Comparison of ENCODE assay signal across 28 mouse cellular contexts in genomic region chr11:12545771-12546170, GRCm38 (mm10).
"Had no signal": no experiment of that assay in that cellular context is flagged by ENCODE, and none has a peak within 500 bp of the region (broad histone marks: within the 10 kb centered on the region; RNA-seq: fewer than 3 reads in every experiment).

No protein-coding gene starts in this region.

- H3K27me3 ChIP-seq: embryonic facial prominence, embryonic 12.5 days; embryonic facial prominence, embryonic 13.5 days; embryonic facial prominence, embryonic 15.5 days; forebrain, embryonic 12.5 days; forebrain, embryonic 15.5 days had no signal

- ATAC-seq: forebrain, embryonic 13.5 days; forebrain, embryonic 14.5 days; forebrain, embryonic 15.5 days; forebrain, embryonic 16.5 days; forebrain, postnatal 0 days had no signal

- DNase-seq: cerebellum, adult 2 months; cerebellum, adult 8-10 months; cerebellum, adult 9-10 months; cerebellum, adult 9-11 months; cerebellum, postnatal 10 days; cerebellum, postnatal 25 days; cerebellum, postnatal 36 days; embryo, embryonic 11 days; forebrain, postnatal 0 days; gastrocnemius, adult 2 months; gastrocnemius, postnatal 10 days; gastrocnemius, postnatal 14 days; gastrocnemius, postnatal 25 days; gastrocnemius, postnatal 36 days; heart, adult 11 months; heart, adult 18-20 months; heart, adult 2 months had no signal

- H3K27ac ChIP-seq: embryonic facial prominence, embryonic 10.5 days; embryonic facial prominence, embryonic 12.5 days; embryonic facial prominence, embryonic 13.5 days; embryonic facial prominence, embryonic 15.5 days; forebrain, embryonic 10.5 days; forebrain, embryonic 12.5 days; forebrain, embryonic 13.5 days; forebrain, embryonic 15.5 days; gastrocnemius, adult 2 months; heart, adult 2 months had no signal

- H3K9ac ChIP-seq: embryonic facial prominence, embryonic 12.5 days; embryonic facial prominence, embryonic 13.5 days; embryonic facial prominence, embryonic 15.5 days; forebrain, embryonic 12.5 days; forebrain, embryonic 13.5 days; forebrain, embryonic 15.5 days; forebrain, postnatal 0 days had no signal

- H3K9me3 ChIP-seq: embryonic facial prominence, embryonic 10.5 days; embryonic facial prominence, embryonic 12.5 days; embryonic facial prominence, embryonic 13.5 days; embryonic facial prominence, embryonic 15.5 days; forebrain, embryonic 10.5 days; forebrain, embryonic 12.5 days; forebrain, embryonic 13.5 days; forebrain, embryonic 15.5 days had no signal

- H3K4me3 ChIP-seq: embryonic facial prominence, embryonic 10.5 days; embryonic facial prominence, embryonic 12.5 days; embryonic facial prominence, embryonic 13.5 days; embryonic facial prominence, embryonic 15.5 days; erythroblast, embryonic 14.5 days; forebrain, embryonic 10.5 days; forebrain, embryonic 12.5 days; forebrain, embryonic 13.5 days; forebrain, embryonic 15.5 days; gastrocnemius, adult 2 months; heart, adult 2 months had no signal

- H3K4me2 ChIP-seq: embryonic facial prominence, embryonic 12.5 days; embryonic facial prominence, embryonic 13.5 days; embryonic facial prominence, embryonic 15.5 days; forebrain, embryonic 12.5 days; forebrain, embryonic 13.5 days; forebrain, embryonic 15.5 days had no signal

- H3K4me1 ChIP-seq: embryonic facial prominence, embryonic 10.5 days; embryonic facial prominence, embryonic 12.5 days; embryonic facial prominence, embryonic 13.5 days; embryonic facial prominence, embryonic 15.5 days; forebrain, embryonic 10.5 days; forebrain, embryonic 12.5 days; forebrain, embryonic 13.5 days; forebrain, embryonic 15.5 days had no signal

- H3K36me3 ChIP-seq: embryonic facial prominence, embryonic 10.5 days; embryonic facial prominence, embryonic 12.5 days; embryonic facial prominence, embryonic 13.5 days; embryonic facial prominence, embryonic 15.5 days; forebrain, embryonic 10.5 days; forebrain, embryonic 12.5 days; forebrain, embryonic 15.5 days had no signal
